Mouse (Mus musculus) MEL (cell line): ENCODE measurements around the gene Acap1. TPM values are rescaled to one million over a fixed set of nuclear protein-coding genes. Genes with fewer than 3 reads are reported as not detected.

ENCODE experiments used
- DNase-seq: peaks from one replicate; pipeline ENCODE4 v3.0.0; 2011; ENCODE audit warnings: low read depth, low spot score
- H3K27ac ChIP-seq: 2 replicates; pipeline ENCODE4 v1.5.1; 2012; ENCODE audit warnings: low read depth, mild to moderate bottlenecking, control low read depth, low read length, moderate library complexity; ENCODE audit not compliant: control insufficient read depth
- H3K27me3 ChIP-seq, 2 experiments: fragments of 150-350 bp in 1 of 2; sonication (generic) in 1 of 2; 2 replicates each; pipeline ENCODE4 v1.6.1; 2012; ENCODE audit warnings: low read length in 2 of 2, mild to moderate bottlenecking in 2 of 2, improper control_type of control experiment in 1 of 2, moderate library complexity in 1 of 2; ENCODE audit not compliant: insufficient read depth in 2 of 2, control insufficient read depth in 1 of 2
- H3K36me3 ChIP-seq, 2 experiments: 2 replicates each; pipeline ENCODE4 v1.6.1; 2012 to 2014; ENCODE audit warnings: low read length in 2 of 2, improper control_type of control experiment in 1 of 2, inconsistent platforms in 1 of 2, mild to moderate bottlenecking in 1 of 2; ENCODE audit not compliant: insufficient read depth in 2 of 2, control insufficient read depth in 1 of 2
- H3K4me1 ChIP-seq, 2 experiments: fragments of 150-350 bp in 1 of 2; sonication (generic) in 1 of 2; 2 replicates each; pipeline ENCODE4 v1.6.1; 2012; ENCODE audit warnings: low read length in 2 of 2, improper control_type of control experiment in 1 of 2, mild to moderate bottlenecking in 1 of 2; ENCODE audit not compliant: insufficient read depth in 2 of 2, control insufficient read depth in 1 of 2
- H3K4me3 ChIP-seq, 2 experiments: fragments of 150-350 bp in 1 of 2; sonication (generic) in 1 of 2; 2 replicates each; pipeline ENCODE4 v1.5.1; 2012; ENCODE audit warnings: low read depth in 2 of 2, low read length in 2 of 2, mild to moderate bottlenecking in 2 of 2, moderate library complexity in 2 of 2, control low read depth in 1 of 2, improper control_type of control experiment in 1 of 2; ENCODE audit not compliant: control insufficient read depth in 1 of 2, insufficient read depth in 1 of 2
- H3K79me2 ChIP-seq: 2 replicates; pipeline ENCODE4 v1.6.1; 2012; ENCODE audit warnings: mild to moderate bottlenecking, low read length, moderate library complexity; ENCODE audit not compliant: control insufficient read depth, poor library complexity, insufficient read depth
- H3K9ac ChIP-seq: 2 replicates; pipeline ENCODE4 v1.6.1; 2012; ENCODE audit warnings: low read depth, mild to moderate bottlenecking, control low read depth, low read length, moderate library complexity; ENCODE audit not compliant: control insufficient read depth, poor library complexity, severe bottlenecking
- H3K9me3 ChIP-seq: fragments of 150-350 bp; sonication (generic); replicated peaks from 2 replicates; pipeline ENCODE4 v1.6.1; 2012; ENCODE audit warnings: mild to moderate bottlenecking, low read length, improper control_type of control experiment, moderate library complexity; ENCODE audit not compliant: insufficient read depth
- BHLHE40 ChIP-seq: IDR thresholded peaks from 2 replicates; pipeline ENCODE4 v1.6.1; 2012; ENCODE audit warnings: low read depth, mild to moderate bottlenecking, inconsistent platforms, low read length, improper control_type of control experiment, borderline replicate concordance
- CTCF ChIP-seq, 3 experiments: IDR thresholded peaks in 2 of 3; conservative IDR thresholded peaks in 1 of 3; 2 replicates each; pipeline ENCODE4 v1.5.1; 2011 to 2012; ENCODE audit warnings: low read length in 3 of 3, low read depth in 2 of 3, mild to moderate bottlenecking in 2 of 3, improper control_type of control experiment in 1 of 3, inconsistent platforms in 1 of 3, mixed read lengths in 1 of 3, moderate library complexity in 1 of 3; ENCODE audit not compliant: control insufficient read depth in 1 of 3, insufficient read depth in 1 of 3, poor library complexity in 1 of 3, severe bottlenecking in 1 of 3
- E2F4 ChIP-seq: IDR thresholded peaks from 2 replicates; pipeline ENCODE4 v1.6.1; 2011; ENCODE audit warnings: low read depth, low read length, improper control_type of control experiment, borderline replicate concordance
- ELF1 ChIP-seq: IDR thresholded peaks from 2 replicates; pipeline ENCODE4 v1.6.1; 2014; ENCODE audit warnings: low read depth, mild to moderate bottlenecking, inconsistent platforms, low read length, improper control_type of control experiment, moderate library complexity
- ETS1 ChIP-seq: IDR thresholded peaks from 2 replicates; pipeline ENCODE4 v1.6.1; 2012; ENCODE audit warnings: low read depth, mild to moderate bottlenecking, inconsistent platforms, low read length, improper control_type of control experiment, moderate library complexity
- GABPA ChIP-seq: IDR thresholded peaks from 2 replicates; pipeline ENCODE4 v1.6.1; 2012; ENCODE audit warnings: low read depth, mild to moderate bottlenecking, inconsistent platforms, low read length, improper control_type of control experiment, moderate library complexity
- MAFK ChIP-seq: IDR thresholded peaks from 2 replicates; pipeline ENCODE4 v1.6.1; 2011; ENCODE audit warnings: low read depth, mild to moderate bottlenecking, low read length, improper control_type of control experiment, borderline replicate concordance
- MAZ ChIP-seq: IDR thresholded peaks from 2 replicates; pipeline ENCODE4 v1.6.1; 2012; ENCODE audit warnings: low read depth, mild to moderate bottlenecking, inconsistent platforms, low read length, improper control_type of control experiment
- MYB ChIP-seq: IDR thresholded peaks from 2 replicates; pipeline ENCODE4 v1.6.1; 2011; ENCODE audit warnings: mild to moderate bottlenecking, low read depth, low read length, improper control_type of control experiment
- NRF1 ChIP-seq: IDR thresholded peaks from 2 replicates; pipeline ENCODE4 v1.6.1; 2014; ENCODE audit warnings: low read depth, mild to moderate bottlenecking, inconsistent platforms, low read length, improper control_type of control experiment, moderate library complexity; ENCODE audit not compliant: poor library complexity, insufficient read depth, severe bottlenecking
- POLR2AphosphoS5 ChIP-seq: IDR thresholded peaks from 2 replicates; pipeline ENCODE4 v1.6.1; 2012; ENCODE audit warnings: low read depth, borderline replicate concordance, mild to moderate bottlenecking, inconsistent platforms, low read length, moderate library complexity, mixed read lengths
- RAD21 ChIP-seq: IDR thresholded peaks from 2 replicates; pipeline ENCODE4 v1.6.1; 2011; ENCODE audit warnings: mild to moderate bottlenecking, low read depth, low read length, improper control_type of control experiment
- SIN3A ChIP-seq: IDR thresholded peaks from 2 replicates; pipeline ENCODE4 v1.6.1; 2012; ENCODE audit warnings: low read length, improper control_type of control experiment, inconsistent platforms
- TAL1 ChIP-seq: IDR thresholded peaks from 2 replicates; pipeline ENCODE4 v1.6.1; 2012; ENCODE audit warnings: mild to moderate bottlenecking, inconsistent platforms, low read length, moderate library complexity, mixed read lengths
- UBTF ChIP-seq: IDR thresholded peaks from 2 replicates; pipeline ENCODE4 v1.6.1; 2012; ENCODE audit warnings: low read depth, mild to moderate bottlenecking, inconsistent platforms, low read length, improper control_type of control experiment, moderate library complexity, borderline replicate concordance; ENCODE audit not compliant: insufficient read depth
- USF2 ChIP-seq, 2 experiments: IDR thresholded peaks; 2 replicates each; pipeline ENCODE4 v1.6.1; 2011 to 2012; ENCODE audit warnings: improper control_type of control experiment in 2 of 2, low read length in 2 of 2, borderline replicate concordance in 1 of 2, inconsistent platforms in 1 of 2, low read depth in 1 of 2, mild to moderate bottlenecking in 1 of 2; ENCODE audit not compliant: insufficient read depth in 1 of 2
- ZMIZ1 ChIP-seq: IDR thresholded peaks from 2 replicates; pipeline ENCODE4 v1.6.1; 2012; ENCODE audit warnings: low read depth, mild to moderate bottlenecking, inconsistent platforms, low read length, improper control_type of control experiment, moderate library complexity
- ZNF384 ChIP-seq: IDR thresholded peaks from 2 replicates; pipeline ENCODE4 v1.6.1; 2012; ENCODE audit warnings: low read depth, mild to moderate bottlenecking, inconsistent platforms, low read length, improper control_type of control experiment
- polyA plus RNA-seq, 2 experiments: library from polyadenylated mRNA; stranded (reverse) in 1 of 2; unstranded in 1 of 2; fragments of >175 nt in 1 of 2; fragments of >200 nt in 1 of 2; gene quantifications; 2 replicates each; pipeline versions ENCODE4 v1.2.1 to v1.2.4; 2012; ENCODE audit warnings: low replicate concordance in 2 of 2, low read depth in 1 of 2; ENCODE audit not compliant: insufficient read length in 2 of 2, insufficient read depth in 1 of 2, missing spikeins in 1 of 2
- total RNA-seq: library from RNA; depleted of rRNA; stranded (reverse); fragments of 300-350 nt; gene quantifications from 2 replicates; pipeline ENCODE4 v1.2.3, GENCODE M21; 2012

Gene Acap1
- total and polyA plus RNA-seq, 3 experiments = 20.7 to 42.2 TPM; not detected in 1

- H3K4me1 ChIP-seq = peaks cover 9 to 37% of the 10 kb centered on the region in 2 experiments; a peak in 3 of 4 replicates
Measured at GRCm38 (mm10) chr11:69933066-69933465, 37.7 kb upstream of the Acap1 start.

GRCm38 (mm10) chr11:69932254-69932653 is 36.9 kb upstream of the Acap1 start:
- H3K27me3 ChIP-seq = no peaks in the 10 kb centered on the region
- H3K4me3 ChIP-seq = peak overlapping the region in 1 of 2 experiments; percentile 47; a peak in 2 of 4 replicates
- TF ChIP-seq RAD21 = peak; percentile 3; the same call in 1 of the 2 replicates
- no peak for TF ChIP-seq NRF1
- TF ChIP-seq ZMIZ1 = no peak
- TF ChIP-seq ETS1 = no peak
- TF ChIP-seq MAZ = no peak
- TF ChIP-seq ZNF384 = no peak
- TF ChIP-seq GABPA = no peak
- TF ChIP-seq ELF1 = no peak
- TF ChIP-seq SIN3A = no peak
- TF ChIP-seq CTCF (IDR thresholded peaks at IDR 0.05 in 2 of 3, conservative IDR thresholded peaks at IDR 0.05 in 1 of 3; ENCODE audit: control insufficient read depth in 1 of 3, insufficient read depth in 1 of 3, low read depth in 2 of 3, low read length in 3 of 3, poor library complexity in 1 of 3, severe bottlenecking in 1 of 3) = peak; percentile 39 to 66 (median 47)
- TF ChIP-seq POLR2AphosphoS5 = no peak
- TF ChIP-seq MAFK = no peak
- no peak for TF ChIP-seq UBTF
- TF ChIP-seq TAL1 = no peak
- TF ChIP-seq BHLHE40 = no peak
- TF ChIP-seq MYB = no peak
- peaks cover 9 to 37% of the 10 kb centered on the region in 2 experiments; a peak in 3 of 4 replicates for H3K4me1 ChIP-seq
- H3K27ac ChIP-seq = peak overlapping the region; percentile 99
- H3K79me2 ChIP-seq = no peaks in the 10 kb centered on the region
- peak; percentile 59 for DNase-seq
- no peaks in the 10 kb centered on the region for H3K9me3 ChIP-seq
- H3K36me3 ChIP-seq = peaks cover 0 to 36% of the 10 kb centered on the region in 2 experiments; a peak in 2 of 4 replicates
- H3K9ac ChIP-seq = peak overlapping the region; percentile 56

More at GRCm38 (mm10) chr11:69933066-69933465, 37.7 kb upstream of the Acap1 start:
- H3K9ac ChIP-seq = no peak overlapping the region
- no peaks in the 10 kb centered on the region; a peak in 1 of 4 replicates for H3K27me3 ChIP-seq
- H3K9me3 ChIP-seq = no peaks in the 10 kb centered on the region
- peaks cover 0 to 36% of the 10 kb centered on the region in 2 experiments; a peak in 2 of 4 replicates for H3K36me3 ChIP-seq
- TF ChIP-seq ZMIZ1 (no peak), E2F4 (no peak), USF2 (IDR thresholded peaks at IDR 0.05; ENCODE audit: borderline replicate concordance in 1 of 2, insufficient read depth in 1 of 2, low read depth in 1 of 2, low read length in 2 of 2) (no peak)
- TF ChIP-seq, all 39 proteins: peak for 0
- no peak overlapping the region for H3K4me3 ChIP-seq
- no peaks in the 10 kb centered on the region for H3K79me2 ChIP-seq
- no peak overlapping the region for H3K27ac ChIP-seq
- DNase-seq = no peak
